7 mouse cellular contexts compared by ENCODE assay signal in genomic region chr10:3238436-3238835, GRCm38 (mm10). TPM values are rescaled to one million over a fixed set of nuclear protein-coding genes. Genes with fewer than 3 reads are reported as not detected.
"Had no signal": no experiment of that assay in that cellular context is flagged by ENCODE, and none has a peak within 500 bp of the region (broad histone marks: within the 10 kb centered on the region; RNA-seq: fewer than 3 reads in every experiment).

No protein-coding gene starts in this region.

RNA-seq across cellular contexts. Expression of gene H60c, which starts 29.1 kb away (rescaled TPM):
- polyA plus RNA-seq: neural tube, embryonic 13.5 days; neural tube, embryonic 14.5 days; neural tube, embryonic 15.5 days; small intestine, adult 2 months; spleen, adult 2 months; testis, adult 2 months; thymus, adult 2 months had no signal
